Mouse (Mus musculus): ENCODE data around the gene Hdac4. TPM values are rescaled to one million over a fixed set of nuclear protein-coding genes. Genes with fewer than 3 reads are reported as not detected.

Gene Hdac4
- polyA plus RNA-seq, 1 experiment = 21.2 TPM

- Histone ChIP-seq H3K4me3 (no peak overlapping the region), H3K4me2 (ENCODE audit: low read depth) (peak overlapping the region; percentile 20), H3K79me2 (ENCODE audit: control insufficient read depth, insufficient read depth) (peaks cover 12% of the 10 kb centered on the region), H3ac (ENCODE audit: control insufficient read depth, insufficient read length) (no peak overlapping the region), H3K36me3 (ENCODE audit: control insufficient read depth, insufficient read depth) (no peaks in the 10 kb centered on the region), H3K27me3 (ENCODE audit: control insufficient read depth, insufficient read depth, insufficient read length) (no peaks in the 10 kb centered on the region)
- peak; percentile 98 for TF ChIP-seq CEBPB (IDR thresholded peaks at IDR 0.05; ENCODE audit: insufficient read depth, poor library complexity, severe bottlenecking)
- peak; percentile 16 for TF ChIP-seq POLR2AphosphoS2 (IDR thresholded peaks at IDR 0.05; ENCODE audit: insufficient read length, low read depth)
- TF ChIP-seq POLR2A (IDR thresholded peaks at IDR 0.05; ENCODE audit: insufficient read length, low read depth) = peak; percentile 21
- no peak for TF ChIP-seq TCF3 (IDR thresholded peaks at IDR 0.05; ENCODE audit: insufficient read length, low read depth)
Observed at GRCm38 (mm10) chr1:92183101-92183790, 12.3 kb downstream of the Hdac4 start.

GRCm38 (mm10) chr1:92181970-92182369 lies 13.5 kb downstream of the Hdac4 start:
- Histone ChIP-seq H3K79me2 (ENCODE audit: control insufficient read depth, insufficient read depth) (peaks cover 25% of the 10 kb centered on the region), H3K36me3 (ENCODE audit: control insufficient read depth, insufficient read depth) (no peaks in the 10 kb centered on the region), H3K4me3 (no peak overlapping the region), H3ac (ENCODE audit: control insufficient read depth, insufficient read length) (no peak overlapping the region), H3K27me3 (ENCODE audit: control insufficient read depth, insufficient read depth, insufficient read length) (no peaks in the 10 kb centered on the region), H3K4me2 (ENCODE audit: low read depth) (peak overlapping the region; percentile 80)
- no peak for TF ChIP-seq MYOG (IDR thresholded peaks at IDR 0.05; ENCODE audit: control insufficient read depth in 1 of 3, insufficient read depth in 1 of 3, insufficient read length in 2 of 3, low read depth in 2 of 3)
- TF ChIP-seq SRF (IDR thresholded peaks at IDR 0.05; ENCODE audit: control insufficient read depth, insufficient read length, low read depth) = no peak
- TF ChIP-seq POLR2AphosphoS2 (IDR thresholded peaks at IDR 0.05; ENCODE audit: insufficient read length, low read depth) = no peak
- no peak for TF ChIP-seq REST (IDR thresholded peaks at IDR 0.05; ENCODE audit: insufficient read depth, insufficient read length)
- no peak for TF ChIP-seq TCF3 (IDR thresholded peaks at IDR 0.05; ENCODE audit: insufficient read length, low read depth)
- TF ChIP-seq USF1 (IDR thresholded peaks at IDR 0.05; ENCODE audit: low read depth) = no peak
- no peak for TF ChIP-seq E2F4 (IDR thresholded peaks at IDR 0.05; ENCODE audit: insufficient read depth)
- no peak for TF ChIP-seq CEBPB (IDR thresholded peaks at IDR 0.05; ENCODE audit: insufficient read depth, poor library complexity, severe bottlenecking)
- no peak for TF ChIP-seq MYOD1 (IDR thresholded peaks at IDR 0.05; ENCODE audit: control insufficient read depth in 1 of 3, insufficient read length in 2 of 3, low read depth in 2 of 3)
- no peak for TF ChIP-seq POLR2A (IDR thresholded peaks at IDR 0.05; ENCODE audit: insufficient read length, low read depth)
- no peak for TF ChIP-seq MAX (IDR thresholded peaks at IDR 0.05; ENCODE audit: low read depth)
- no peak for TF ChIP-seq TCF12 (IDR thresholded peaks at IDR 0.05; ENCODE audit: insufficient read depth, poor library complexity, severe bottlenecking)

- H3K27me3 ChIP-seq (ENCODE audit: control insufficient read depth, insufficient read depth, insufficient read length) = no peaks in the 10 kb centered on the region
- H3K79me2 ChIP-seq (ENCODE audit: control insufficient read depth, insufficient read depth) = peaks cover 40% of the 10 kb centered on the region
- H3K4me2 ChIP-seq (ENCODE audit: low read depth) = peak overlapping the region; percentile 80
- TF ChIP-seq POLR2A (IDR thresholded peaks at IDR 0.05; ENCODE audit: insufficient read length, low read depth) (peak; percentile 77), MYOD1 (IDR thresholded peaks at IDR 0.05; ENCODE audit: control insufficient read depth in 1 of 3, insufficient read length in 2 of 3, low read depth in 2 of 3) (peak in 1 of 3 experiments; percentile 58), TCF3 (IDR thresholded peaks at IDR 0.05; ENCODE audit: insufficient read length, low read depth) (no peak), SRF (IDR thresholded peaks at IDR 0.05; ENCODE audit: control insufficient read depth, insufficient read length, low read depth) (peak; percentile 89), E2F4 (IDR thresholded peaks at IDR 0.05; ENCODE audit: insufficient read depth) (no peak), MAX (IDR thresholded peaks at IDR 0.05; ENCODE audit: low read depth) (no peak), POLR2AphosphoS2 (IDR thresholded peaks at IDR 0.05; ENCODE audit: insufficient read length, low read depth) (peak; percentile 91), USF1 (IDR thresholded peaks at IDR 0.05; ENCODE audit: low read depth) (peak; percentile 88), CEBPB (IDR thresholded peaks at IDR 0.05; ENCODE audit: insufficient read depth, poor library complexity, severe bottlenecking) (no peak), MYOG (IDR thresholded peaks at IDR 0.05; ENCODE audit: control insufficient read depth in 1 of 3, insufficient read depth in 1 of 3, insufficient read length in 2 of 3, low read depth in 2 of 3) (peak in 1 of 3 experiments; percentile 33)
- no peaks in the 10 kb centered on the region for H3K36me3 ChIP-seq (ENCODE audit: control insufficient read depth, insufficient read depth)
- H3ac ChIP-seq (ENCODE audit: control insufficient read depth, insufficient read length) = peak overlapping the region; percentile 88
- H3K4me3 ChIP-seq = peak overlapping the region; percentile 68
Observed at GRCm38 (mm10) chr1:92180141-92181137, 15.1 kb downstream of the Hdac4 start.

GRCm38 (mm10) chr1:92179489-92180006 lies 16.0 kb downstream of the Hdac4 start:
- no peaks in the 10 kb centered on the region for H3K27me3 ChIP-seq (ENCODE audit: control insufficient read depth, insufficient read depth, insufficient read length)
- peak in 1 of 3 experiments; percentile 38 for TF ChIP-seq MYOD1 (IDR thresholded peaks at IDR 0.05; ENCODE audit: control insufficient read depth in 1 of 3, insufficient read length in 2 of 3, low read depth in 2 of 3)
- TF ChIP-seq POLR2A (IDR thresholded peaks at IDR 0.05; ENCODE audit: insufficient read length, low read depth) = no peak
- H3K79me2 ChIP-seq (ENCODE audit: control insufficient read depth, insufficient read depth) = peaks cover 49% of the 10 kb centered on the region
- H3K4me2 ChIP-seq (ENCODE audit: low read depth) = peak overlapping the region; percentile 72
- H3ac ChIP-seq (ENCODE audit: control insufficient read depth, insufficient read length) = peak overlapping the region; percentile 88
- H3K4me3 ChIP-seq = peak overlapping the region; percentile 68
- H3K36me3 ChIP-seq (ENCODE audit: control insufficient read depth, insufficient read depth) = no peaks in the 10 kb centered on the region

All from myocyte (in vitro differentiated cells).